Mouse (Mus musculus): ENCODE data around the gene Nptx1.

DNA sequence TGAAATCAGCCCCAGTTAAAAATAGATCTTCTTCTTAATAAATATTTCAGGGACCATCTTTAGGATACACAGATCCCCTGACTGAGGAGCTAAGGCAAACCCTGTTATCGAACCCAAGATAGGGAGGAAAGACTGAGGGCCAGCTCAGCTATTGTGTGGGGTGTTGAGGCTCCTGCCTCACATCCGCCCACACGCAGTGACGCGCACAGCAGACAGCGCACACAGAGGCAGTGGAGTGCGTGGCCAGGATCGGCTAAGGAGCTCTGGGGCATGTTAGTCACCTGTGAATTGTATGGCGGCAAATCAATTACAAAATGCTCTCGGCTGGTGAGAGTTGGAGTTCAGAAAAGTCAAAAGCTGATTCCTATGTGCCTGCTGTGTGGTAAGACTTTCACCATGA, 18.1 kb upstream of the Nptx1 start:
- TF ChIP-seq CTCF (IDR thresholded peaks at IDR 0.05; ENCODE audit: low read depth) (no peak), EP300 (IDR thresholded peaks at IDR 0.05; ENCODE audit: low read depth) (no peak)

Measured in liver, postnatal 0 days (tissue).